Mouse (Mus musculus) left cerebral cortex, adult 2 months (tissue): ENCODE measurements at regions not wholly inside any gene's neighbourhood (a gene's known extent, or its start where the extent isn't known, plus 50 kb on each side); places are given as distances from the start of the nearest gene placed in this dataset.

ENCODE experiments used
- DNase-seq, 2 experiments: peaks; one replicate each; pipeline ENCODE4 v3.0.0; 2021 to 2022; ENCODE audit warnings: low spot score in 2 of 2, mixed read lengths in 1 of 2; ENCODE audit errors: extremely low spot score in 1 of 2
- H3K27ac ChIP-seq: fragments of 200-600 bp; 2 replicates; pipeline ENCODE4 v1.8.1; 2022
- H3K4me3 ChIP-seq: fragments of 200-600 bp; 2 replicates; pipeline ENCODE4 v1.8.1; 2022
- CTCF ChIP-seq: fragments of 200-600 bp; IDR thresholded peaks from 2 replicates; pipeline ENCODE4 v1.8.1; 2022; ENCODE audit warnings: antibody characterized with exemption, mild to moderate bottlenecking, moderate library complexity
- intact Hi-C: fragments of 180-260 bp; cut with DNase I; formaldehyde crosslinking; loops from one replicate; pipeline ENCODE4 v1.15.1; 2025

- no peak for TF ChIP-seq CTCF
- intact Hi-C loops, result no loop called here
- no peak for DNase-seq
- Histone ChIP-seq H3K27ac (no peak overlapping the region), H3K4me3 (no peak overlapping the region)
Measured at GRCm38 (mm10) chr10:105933309-105933708, 92.1 kb upstream of the Mettl25 start.

GRCm38 (mm10) chr10:105932786-105933185 is 91.6 kb upstream of the Mettl25 start:
- intact Hi-C loops, result no loop called here
- H3K27ac ChIP-seq, result no peak overlapping the region
- TF ChIP-seq CTCF, result no peak
- no peak overlapping the region for H3K4me3 ChIP-seq
- no peak for DNase-seq

- intact Hi-C loops, result no loop called here
- Histone ChIP-seq H3K27ac (no peak overlapping the region), H3K4me3 (no peak overlapping the region)
- no peak for DNase-seq
- no peak for TF ChIP-seq CTCF
Measured at GRCm38 (mm10) chr10:105927596-105927995, 86.4 kb upstream of the Mettl25 start.

- no peak for DNase-seq
- no peak overlapping the region for H3K27ac ChIP-seq
- intact Hi-C loops, result no loop called here
- no peak overlapping the region for H3K4me3 ChIP-seq
- TF ChIP-seq CTCF, result no peak
Measured at GRCm38 (mm10) chr10:105926912-105927238, 85.7 kb upstream of the Mettl25 start.

GRCm38 (mm10) chr10:105926229-105926911 is 85.2 kb upstream of the Mettl25 start:
- DNase-seq, result peak in 1 of 2 experiments; percentile 15
- no peak overlapping the region for H3K27ac ChIP-seq
- H3K4me3 ChIP-seq, result no peak overlapping the region
- intact Hi-C loops, result no loop called here
- TF ChIP-seq CTCF, result no peak

- TF ChIP-seq CTCF, result no peak
- no peak overlapping the region for H3K27ac ChIP-seq
- intact Hi-C loops, result no loop called here
- no peak for DNase-seq
- no peak overlapping the region for H3K4me3 ChIP-seq
Measured at GRCm38 (mm10) chr10:105899677-105900076, 58.5 kb upstream of the Mettl25 start.

- DNase-seq, result no peak
- intact Hi-C loops, result no loop called here
- H3K27ac ChIP-seq, result no peak overlapping the region
- no peak overlapping the region for H3K4me3 ChIP-seq
- TF ChIP-seq CTCF, result no peak
Measured at GRCm38 (mm10) chr10:105899225-105899624, 58.0 kb upstream of the Mettl25 start.
